Mouse (Mus musculus) myocyte (in vitro differentiated cells): ENCODE data around the gene Setd4.

Experiments used
- CEBPB ChIP-seq: IDR thresholded peaks from 2 replicates; pipeline ENCODE4 v1.6.1; 2011; ENCODE audit warnings: mild to moderate bottlenecking, moderate library complexity; ENCODE audit not compliant: poor library complexity, insufficient read depth, severe bottlenecking
- E2F4 ChIP-seq: IDR thresholded peaks from one replicate; pipeline ENCODE4 v1.6.1; 2011; ENCODE audit warnings: mild to moderate bottlenecking, control low read depth, moderate library complexity; ENCODE audit not compliant: insufficient read depth
- MYOD1 ChIP-seq, 3 experiments: IDR thresholded peaks; one replicate each; pipeline ENCODE4 v1.6.1; 2011; ENCODE audit warnings: control low read depth in 2 of 3, low read depth in 2 of 3, mild to moderate bottlenecking in 2 of 3, moderate library complexity in 1 of 3; ENCODE audit not compliant: insufficient read length in 2 of 3, control insufficient read depth in 1 of 3
- POLR2A ChIP-seq: IDR thresholded peaks from one replicate; pipeline ENCODE4 v1.6.1; 2011; ENCODE audit warnings: low read depth, mild to moderate bottlenecking, control low read depth, moderate library complexity; ENCODE audit not compliant: insufficient read length
- POLR2AphosphoS2 ChIP-seq: IDR thresholded peaks from one replicate; pipeline ENCODE4 v1.6.1; 2011; ENCODE audit warnings: low read depth, control low read depth; ENCODE audit not compliant: insufficient read length
- TCF12 ChIP-seq: IDR thresholded peaks from one replicate; pipeline ENCODE4 v1.6.1; 2011; ENCODE audit warnings: mild to moderate bottlenecking, control low read depth; ENCODE audit not compliant: poor library complexity, insufficient read depth, severe bottlenecking
- TCF3 ChIP-seq: IDR thresholded peaks from one replicate; pipeline ENCODE4 v1.6.1; 2011; ENCODE audit warnings: low read depth, control low read depth; ENCODE audit not compliant: insufficient read length
- USF1 ChIP-seq: IDR thresholded peaks from one replicate; pipeline ENCODE4 v1.6.1; 2011; ENCODE audit warnings: low read depth, mild to moderate bottlenecking, control low read depth, moderate library complexity

- no peak for TF ChIP-seq POLR2A
- TF ChIP-seq E2F4 = no peak
- no peak for TF ChIP-seq TCF12
- no peak for TF ChIP-seq TCF3
- no peak for TF ChIP-seq POLR2AphosphoS2
- no peak for TF ChIP-seq USF1
- no peak for TF ChIP-seq MYOD1 (IDR thresholded peaks at IDR 0.05; ENCODE audit: control insufficient read depth in 1 of 3, insufficient read length in 2 of 3, low read depth in 2 of 3)
- no peak for TF ChIP-seq CEBPB
Measured at GRCm38 (mm10) chr16:93599461-93599860, 4.4 kb downstream of the Setd4 start.
